Mouse (Mus musculus) E14TG2a.4 (cell line): ENCODE results near the gene Ramp1.
A peak's percentile ranks its signal among the peaks of the same experiment; 100 is the strongest.

Experiments used
- H3K27me3 ChIP-seq: 2 replicates; pipeline ENCODE4 v1.6.1; 2014; ENCODE audit warnings: low read length, control low read depth; ENCODE audit not compliant: insufficient read depth
- H3K36me3 ChIP-seq: 2 replicates; pipeline ENCODE4 v1.6.1; 2014; ENCODE audit warnings: low read length, control low read depth; ENCODE audit not compliant: insufficient read depth
- H3K4me1 ChIP-seq: replicated peaks from 2 replicates; pipeline ENCODE4 v1.6.1; 2014; ENCODE audit warnings: low read depth, low read length, control low read depth
- H3K4me3 ChIP-seq: replicated peaks from 2 replicates; pipeline ENCODE4 v1.5.1; 2014; ENCODE audit warnings: mild to moderate bottlenecking, low read length
- H3K9me3 ChIP-seq: 2 replicates; pipeline ENCODE4 v1.6.1; 2014; ENCODE audit warnings: low read length, control low read depth
- CTCF ChIP-seq: conservative IDR thresholded peaks from 2 replicates; pipeline ENCODE4 v1.5.1; 2014; ENCODE audit warnings: low read length
- NANOG ChIP-seq: IDR thresholded peaks from 2 replicates; pipeline ENCODE4 v1.6.1; 2014; ENCODE audit warnings: borderline replicate concordance, low read length, mixed read lengths
- POU5F1 ChIP-seq: IDR thresholded peaks from 2 replicates; pipeline ENCODE4 v1.6.1; 2014; ENCODE audit warnings: low read length, borderline replicate concordance

Gene Ramp1

GRCm38 (mm10) chr1:91205651-91206050, 26.0 kb downstream of the Ramp1 start:
- Histone ChIP-seq H3K27me3 (0 out of 2 replicates have a peak, but pooled peaks cover 12% of the 10 kb centered on the region), H3K36me3 (no peaks in the 10 kb centered on the region), H3K4me3 (no peak overlapping the region), H3K9me3 (no peaks in the 10 kb centered on the region), H3K4me1 (no peaks in the 10 kb centered on the region)
- TF ChIP-seq CTCF (no peak), POU5F1 (no peak), NANOG (no peak)

DNA sequence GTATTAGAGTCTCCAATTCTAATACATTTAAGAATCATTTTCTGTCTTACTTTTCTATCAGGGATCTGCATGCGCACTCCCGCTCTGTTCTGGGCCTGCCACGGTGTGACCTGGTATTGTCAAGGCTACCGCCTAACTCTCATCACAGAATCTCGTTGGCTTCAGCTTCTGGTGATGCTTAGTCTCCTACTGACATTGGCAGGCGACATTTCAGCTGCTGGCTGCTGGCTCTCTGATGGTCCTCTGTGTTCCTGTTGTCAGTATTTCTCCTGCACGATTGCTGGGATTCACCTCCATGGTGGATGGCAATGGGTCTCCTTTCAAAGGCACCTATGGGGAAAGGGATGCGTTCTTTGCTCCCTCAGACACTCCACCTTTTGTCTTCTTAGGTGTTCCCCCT, 26.7 kb downstream of the Ramp1 start:
- Histone ChIP-seq H3K4me3 (no peak overlapping the region), H3K4me1 (no peaks in the 10 kb centered on the region), H3K36me3 (no peaks in the 10 kb centered on the region), H3K9me3 (no peaks in the 10 kb centered on the region), H3K27me3 (0 out of 2 replicates have a peak, but pooled peaks cover 12% of the 10 kb centered on the region)
- TF ChIP-seq POU5F1: no peak
- TF ChIP-seq NANOG: no peak
- no peak for TF ChIP-seq CTCF

DNA sequence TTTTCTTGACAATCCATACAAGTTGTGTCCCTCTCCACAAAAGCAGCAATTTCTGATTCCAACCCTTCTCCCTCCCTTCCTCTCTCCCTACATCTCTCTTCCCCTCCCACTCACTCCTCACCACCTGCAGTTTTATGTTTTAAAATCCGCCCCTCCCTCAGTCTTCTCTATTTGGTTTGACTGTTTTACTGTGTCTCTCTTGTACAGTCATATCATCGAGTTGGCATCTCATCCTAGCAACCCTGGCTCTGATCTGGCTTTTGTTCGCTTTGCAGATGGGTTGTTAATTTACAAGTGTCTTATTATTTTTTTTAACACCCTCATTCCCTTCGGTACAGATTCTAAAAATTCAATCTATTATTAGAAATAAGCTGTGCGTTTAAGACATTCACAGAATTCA, 27.3 kb downstream of the Ramp1 start:
- H3K9me3 ChIP-seq: no peaks in the 10 kb centered on the region
- peaks cover 14% of the 10 kb centered on the region; the same call in 1 of the 2 replicates for H3K27me3 ChIP-seq
- H3K36me3 ChIP-seq: no peaks in the 10 kb centered on the region
- no peaks in the 10 kb centered on the region for H3K4me1 ChIP-seq
- no peak for TF ChIP-seq CTCF
- TF ChIP-seq POU5F1: no peak
- TF ChIP-seq NANOG: no peak
- no peak overlapping the region for H3K4me3 ChIP-seq

GRCm38 (mm10) chr1:91207334-91208074, 27.9 kb downstream of the Ramp1 start:
- Histone ChIP-seq H3K9me3 (no peaks in the 10 kb centered on the region), H3K36me3 (no peaks in the 10 kb centered on the region), H3K4me3 (no peak overlapping the region), H3K27me3 (peaks cover 18% of the 10 kb centered on the region), H3K4me1 (no peaks in the 10 kb centered on the region)
- TF ChIP-seq POU5F1 (no peak), CTCF (no peak), NANOG (no peak)

DNA sequence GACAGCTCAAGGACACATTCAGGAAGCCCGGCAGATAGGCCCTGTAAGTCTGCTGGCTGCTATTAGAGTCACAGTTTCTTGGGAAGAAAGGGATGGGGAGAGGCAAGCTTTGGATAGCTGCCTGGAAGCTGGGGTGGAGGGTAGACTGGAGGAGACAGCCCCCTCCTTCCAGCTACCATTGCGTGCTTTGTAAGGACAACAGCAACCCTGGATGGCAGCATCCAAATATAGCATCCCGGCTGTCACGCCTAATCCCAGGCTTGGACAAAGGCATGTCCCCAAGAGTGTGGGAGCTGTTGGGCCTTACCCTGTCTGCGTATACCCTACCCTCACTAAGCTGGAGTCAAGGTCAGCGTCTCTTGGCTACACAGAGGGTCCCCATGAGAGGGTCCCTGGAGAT, 29.7 kb downstream of the Ramp1 start:
- Histone ChIP-seq H3K4me1 (no peaks in the 10 kb centered on the region), H3K9me3 (no peaks in the 10 kb centered on the region), H3K27me3 (peaks cover 18% of the 10 kb centered on the region), H3K36me3 (no peaks in the 10 kb centered on the region), H3K4me3 (no peak overlapping the region)
- TF ChIP-seq POU5F1 (no peak), CTCF (no peak), NANOG (no peak)

GRCm38 (mm10) chr1:91209785-91210184, 30.2 kb downstream of the Ramp1 start:
- no peak overlapping the region for H3K4me3 ChIP-seq
- no peaks in the 10 kb centered on the region for H3K36me3 ChIP-seq
- no peaks in the 10 kb centered on the region for H3K4me1 ChIP-seq
- H3K9me3 ChIP-seq: no peaks in the 10 kb centered on the region
- H3K27me3 ChIP-seq: peaks cover 18% of the 10 kb centered on the region
- TF ChIP-seq NANOG: no peak
- TF ChIP-seq POU5F1: no peak

- Histone ChIP-seq H3K9me3 (no peaks in the 10 kb centered on the region), H3K4me3 (no peak overlapping the region), H3K36me3 (no peaks in the 10 kb centered on the region), H3K27me3 (peaks cover 23% of the 10 kb centered on the region), H3K4me1 (no peaks in the 10 kb centered on the region)
- TF ChIP-seq NANOG (no peak), CTCF (peak; percentile 52)
Observed at GRCm38 (mm10) chr1:91211099-91211498, 31.5 kb downstream of the Ramp1 start.

DNA sequence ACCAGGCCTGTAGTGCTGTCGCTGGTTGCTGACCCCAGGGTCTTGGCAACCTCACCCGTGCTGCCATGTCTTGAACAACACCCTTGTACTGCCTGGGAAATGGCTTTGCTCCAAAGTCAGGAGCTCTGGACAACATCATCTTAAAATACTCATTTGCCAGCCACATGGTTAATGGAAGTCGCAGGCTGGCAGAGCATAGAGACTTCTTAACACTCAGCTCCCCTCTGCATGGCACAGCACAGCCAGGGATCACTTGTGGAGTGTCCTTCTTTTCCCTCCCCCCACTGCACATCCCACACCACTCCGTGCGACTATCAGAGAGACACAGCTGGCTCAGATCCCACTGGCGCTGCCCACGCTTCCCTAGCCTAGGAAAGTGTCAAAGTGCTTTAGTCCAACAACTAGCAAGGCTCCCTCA, 32.0 kb downstream of the Ramp1 start:
- H3K9me3 ChIP-seq: no peaks in the 10 kb centered on the region
- no peaks in the 10 kb centered on the region for H3K36me3 ChIP-seq
- H3K4me1 ChIP-seq: no peaks in the 10 kb centered on the region
- H3K27me3 ChIP-seq: peaks cover 23% of the 10 kb centered on the region
- H3K4me3 ChIP-seq: no peak overlapping the region
- TF ChIP-seq NANOG (no peak), POU5F1 (no peak), CTCF (no peak)

DNA sequence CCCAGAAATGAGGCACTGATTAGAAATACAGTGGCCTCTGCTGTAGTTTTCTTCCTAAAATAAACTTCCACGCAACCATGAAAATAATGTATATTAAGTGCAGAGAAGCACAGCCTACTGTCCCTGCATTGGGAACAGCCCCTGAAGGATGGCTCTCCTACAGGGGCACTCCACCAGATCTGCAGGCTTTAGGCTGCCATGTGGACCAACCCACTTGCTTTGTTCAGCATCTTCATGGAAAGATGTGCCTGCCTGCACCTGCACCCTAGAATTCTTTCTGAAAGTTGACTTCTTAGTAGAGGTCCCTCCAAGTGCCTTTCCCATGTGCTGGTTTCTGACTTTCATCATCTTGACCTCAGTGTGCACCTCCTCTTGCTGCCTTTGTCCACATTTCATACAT, 35.6 kb downstream of the Ramp1 start:
- Histone ChIP-seq H3K4me3 (no peak overlapping the region), H3K4me1 (peaks cover 9% of the 10 kb centered on the region; the same call in 1 of the 2 replicates)
- TF ChIP-seq NANOG (no peak), POU5F1 (no peak), CTCF (no peak)

DNA sequence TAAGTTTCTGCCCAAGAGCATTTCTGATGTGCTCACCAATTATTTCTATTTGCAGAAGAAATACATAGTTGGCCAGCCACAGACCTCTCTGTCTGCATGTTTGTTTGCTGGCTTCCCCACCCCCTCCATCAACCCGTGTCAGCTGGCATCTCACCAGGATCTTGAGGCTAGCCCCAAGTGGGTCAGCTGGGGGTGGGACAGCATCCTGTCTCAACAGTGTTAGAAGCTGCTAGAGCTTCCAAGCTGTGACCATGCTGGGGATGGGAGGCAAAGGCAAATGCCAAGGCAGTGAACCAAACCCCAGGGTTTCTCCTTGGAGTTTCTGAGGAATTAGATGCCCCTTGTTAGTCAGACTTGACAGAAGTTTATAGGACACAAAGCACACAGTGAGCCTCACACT, 36.4 kb downstream of the Ramp1 start:
- Histone ChIP-seq H3K4me3 (no peak overlapping the region), H3K27me3 (peaks cover 11% of the 10 kb centered on the region), H3K36me3 (no peaks in the 10 kb centered on the region), H3K4me1 (peaks cover 9% of the 10 kb centered on the region; the same call in 1 of the 2 replicates), H3K9me3 (no peaks in the 10 kb centered on the region)
- TF ChIP-seq NANOG: no peak
- TF ChIP-seq CTCF: no peak
- no peak for TF ChIP-seq POU5F1

More for the DNA sequence above, 35.6 kb downstream of the Ramp1 start:
- Histone ChIP-seq H3K9me3 (no peaks in the 10 kb centered on the region), H3K27me3 (peaks cover 11% of the 10 kb centered on the region), H3K36me3 (no peaks in the 10 kb centered on the region)
